Mouse (Mus musculus) liver, adult 2 months (tissue): ENCODE measurements around the gene 4930535I16Rik.

Source experiments
- CTCF ChIP-seq: fragments of 200-500 bp; IDR thresholded peaks from 2 replicates; pipeline ENCODE4 v1.5.1; 2011; ENCODE audit warnings: low read depth, low read length, control low read depth
- POLR2A ChIP-seq: fragments of 200-500 bp; IDR thresholded peaks from 2 replicates; pipeline ENCODE4 v1.6.1; 2011; ENCODE audit warnings: low read length, control low read depth; ENCODE audit not compliant: insufficient read depth; ENCODE audit errors: extremely low read depth

DNA sequence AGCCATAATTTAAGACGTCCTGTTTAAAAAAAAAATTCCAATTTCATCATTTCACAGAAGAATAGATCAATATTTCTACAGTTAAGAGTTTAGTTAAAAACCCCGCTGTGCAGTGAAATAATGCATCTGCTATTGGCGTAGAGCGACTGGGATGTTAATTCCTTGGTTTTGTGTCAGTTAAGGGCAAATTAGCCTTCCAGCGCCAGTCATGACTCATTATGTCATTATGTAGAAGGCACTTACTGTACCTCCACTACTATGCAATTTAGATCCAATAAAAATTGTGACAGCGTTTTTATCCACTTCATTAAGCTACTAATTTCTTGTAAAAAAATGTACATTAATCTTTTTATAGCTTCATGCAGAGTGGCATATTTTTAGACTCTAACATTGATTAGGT, 31.1 kb upstream of the 4930535I16Rik start:
- TF ChIP-seq CTCF (no peak), POLR2A (no peak)
